Mouse (Mus musculus): ENCODE results near the gene Ankzf1.

DNA sequence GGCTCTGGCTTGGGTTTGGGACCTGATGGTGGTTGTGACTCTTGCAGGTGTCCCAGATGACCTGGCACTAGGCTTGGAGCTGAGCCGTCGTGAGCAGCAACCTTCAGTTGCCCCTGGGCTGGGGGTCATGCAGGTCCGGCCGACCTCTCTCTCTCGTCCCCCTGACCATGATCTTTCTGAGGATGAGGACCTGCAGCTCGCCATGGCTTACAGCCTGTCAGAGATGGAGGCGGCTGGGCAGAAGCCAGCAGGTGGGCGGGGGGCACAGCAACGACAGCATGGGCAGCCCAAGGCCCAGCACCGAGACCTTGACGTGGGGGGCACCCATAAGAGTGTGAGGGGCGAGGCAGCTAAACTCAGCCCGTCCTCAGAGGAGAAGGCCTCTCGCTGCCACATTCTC lies 51.5 kb downstream of the Ankzf1 start:
- TF ChIP-seq CTCF (IDR thresholded peaks at IDR 0.05; ENCODE audit: low read depth): no peak
- TF ChIP-seq EP300 (IDR thresholded peaks at IDR 0.05; ENCODE audit: low read depth): no peak
